Mouse (Mus musculus): ENCODE measurements around the gene Rps10.

Rps10 gene

DNA sequence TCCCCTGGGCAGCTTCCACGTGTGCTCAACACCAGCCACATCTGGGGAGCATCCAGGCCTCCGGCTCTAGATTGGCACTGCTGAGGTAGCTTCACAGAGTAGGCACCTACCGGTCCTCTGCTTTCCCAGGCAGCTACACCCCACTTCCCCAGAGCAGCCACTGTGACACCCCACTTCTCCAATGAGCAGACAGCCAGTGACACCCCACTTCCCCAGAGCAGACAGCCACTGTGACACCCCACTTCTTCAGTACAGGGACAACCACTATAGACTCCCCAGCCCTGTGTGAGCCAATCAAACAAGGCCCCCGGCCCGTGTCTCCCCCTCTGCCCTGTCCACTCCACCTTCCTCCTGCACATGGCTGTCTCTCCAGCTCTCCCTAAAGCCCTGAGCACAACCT, 24.5 kb downstream of the Rps10 start:
- no peak for DNase-seq (ENCODE audit: low spot score in 2 of 2)

GRCm38 (mm10) chr17:27611519-27611884, 25.0 kb downstream of the Rps10 start:
- no peak for DNase-seq (ENCODE audit: low spot score in 2 of 2)

GRCm38 (mm10) chr17:27610679-27611518, 25.6 kb downstream of the Rps10 start:
- no peak for DNase-seq (ENCODE audit: low spot score in 2 of 2)

GRCm38 (mm10) chr17:27609576-27609975, 26.9 kb downstream of the Rps10 start:
- no peak for DNase-seq (ENCODE audit: low spot score in 2 of 2)

GRCm38 (mm10) chr17:27603522-27604234, 32.8 kb downstream of the Rps10 start:
- peak in 1 of 2 experiments; percentile 45 for DNase-seq (ENCODE audit: low spot score in 2 of 2)

GRCm38 (mm10) chr17:27603036-27603435, 33.4 kb downstream of the Rps10 start:
- DNase-seq (ENCODE audit: low spot score in 2 of 2) = no peak

DNA sequence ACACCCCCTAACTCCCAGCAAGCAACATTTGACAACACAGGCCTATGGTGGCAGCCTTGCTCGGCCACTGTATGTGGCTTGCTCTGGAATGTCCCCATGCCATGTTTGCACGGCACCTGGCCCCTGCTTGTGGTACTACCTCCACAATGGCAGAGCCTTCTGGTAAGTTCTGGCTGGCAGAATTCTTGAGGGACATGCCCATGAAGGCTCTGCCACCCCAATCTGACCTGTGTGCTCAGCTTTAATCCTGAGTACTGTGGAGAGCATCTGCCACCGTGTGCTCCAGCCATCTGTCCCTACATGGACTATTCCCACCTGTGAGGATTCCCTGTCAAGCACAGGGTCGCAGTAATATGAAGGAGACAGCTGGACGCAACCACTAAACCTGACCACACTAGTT, 35.6 kb downstream of the Rps10 start:
- DNase-seq (ENCODE audit: low spot score in 2 of 2) = no peak

- DNase-seq (ENCODE audit: low spot score in 2 of 2) = no peak
Observed at GRCm38 (mm10) chr17:27600286-27600685, 36.2 kb downstream of the Rps10 start.

GRCm38 (mm10) chr17:27596376-27597190, 39.9 kb downstream of the Rps10 start:
- DNase-seq (ENCODE audit: low spot score in 2 of 2) = no peak

DNA sequence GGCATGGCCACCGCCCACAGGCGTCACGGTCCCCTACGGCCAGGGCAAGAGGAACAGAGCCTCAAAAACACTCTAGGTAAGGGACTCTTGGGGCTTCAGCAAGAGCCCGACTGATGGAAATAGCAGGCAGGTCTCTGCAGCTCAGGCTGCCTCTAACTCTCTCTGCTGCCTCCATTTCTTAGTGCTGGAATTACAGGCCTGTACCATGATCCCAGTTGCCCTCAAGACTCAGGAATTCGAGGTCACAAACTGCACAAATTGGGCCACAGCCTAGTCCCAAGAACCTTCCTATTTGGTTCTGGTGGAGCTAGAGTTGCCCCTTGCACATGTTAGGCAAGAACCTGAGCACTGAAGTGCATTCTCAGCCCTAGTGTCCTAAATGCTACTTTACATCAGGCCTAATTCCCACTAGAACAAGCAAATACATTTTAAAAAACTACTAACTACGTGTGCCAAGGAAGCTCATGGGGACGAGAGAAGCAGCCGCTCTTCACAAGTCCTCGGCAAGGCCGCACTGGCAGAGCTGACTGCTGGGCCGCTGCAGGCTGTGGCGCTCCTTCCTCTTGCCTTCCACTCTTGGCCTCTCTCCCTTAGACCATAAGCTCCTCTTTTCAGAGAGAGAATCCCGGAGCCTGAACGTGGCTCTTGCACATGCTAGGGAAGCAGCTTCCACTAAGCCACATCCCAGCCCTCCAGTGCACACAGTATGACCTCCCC, 40.7 kb downstream of the Rps10 start:
- no peak for DNase-seq (ENCODE audit: low spot score in 2 of 2)

DNA sequence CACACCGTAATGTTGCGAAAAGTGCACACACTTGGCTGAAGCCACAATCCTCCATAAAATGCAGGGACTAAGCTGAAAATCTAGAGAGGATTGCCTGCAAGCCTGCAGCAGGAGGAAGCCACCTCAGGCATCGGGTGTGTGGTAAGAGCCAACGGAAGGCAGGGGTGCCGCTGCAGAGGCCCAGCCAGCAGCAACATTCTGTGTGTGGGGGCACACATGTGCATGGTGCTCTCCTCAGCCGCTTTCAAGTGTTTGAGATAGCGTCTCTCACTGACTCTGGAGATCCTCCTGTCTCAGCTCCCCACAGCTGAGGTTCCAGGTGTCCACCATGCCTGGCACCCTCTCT, 43.9 kb downstream of the Rps10 start:
- DNase-seq (ENCODE audit: low spot score in 2 of 2) = no peak

GRCm38 (mm10) chr17:27591826-27592564, 44.5 kb downstream of the Rps10 start:
- DNase-seq (ENCODE audit: low spot score in 2 of 2) = no peak

- no peak for DNase-seq (ENCODE audit: low spot score in 2 of 2)
Observed at GRCm38 (mm10) chr17:27588231-27588630, 48.2 kb downstream of the Rps10 start.

- no peak for DNase-seq (ENCODE audit: low spot score in 2 of 2)
Observed at GRCm38 (mm10) chr17:27587252-27587651, 49.2 kb downstream of the Rps10 start.

- no peak for DNase-seq (ENCODE audit: low spot score in 2 of 2)
Observed at GRCm38 (mm10) chr17:27586661-27587060, 49.8 kb downstream of the Rps10 start.

GRCm38 (mm10) chr17:27583185-27583894, 53.1 kb downstream of the Rps10 start:
- no peak for DNase-seq (ENCODE audit: low spot score in 2 of 2)

All from spleen, postnatal 4 days (tissue).